Mouse (Mus musculus): ENCODE measurements around the gene Edem2. TPM values are rescaled to one million over a fixed set of nuclear protein-coding genes. Genes with fewer than 3 reads are reported as not detected.

The Edem2 gene
- polyA plus RNA-seq, 1 experiment = 19.0 TPM

GRCm38 (mm10) chr2:155693136-155693535 lies 36.1 kb downstream of the Edem2 start:
- peaks cover 40% of the 10 kb centered on the region for H3K79me2 ChIP-seq (ENCODE audit: control insufficient read depth, insufficient read depth)
- no peaks in the 10 kb centered on the region for H3K36me3 ChIP-seq (ENCODE audit: control insufficient read depth, insufficient read depth)
- TF ChIP-seq CEBPB (IDR thresholded peaks at IDR 0.05; ENCODE audit: low read depth) (no peak), MAX (IDR thresholded peaks at IDR 0.05) (no peak), MYOG (IDR thresholded peaks at IDR 0.05; ENCODE audit: control insufficient read depth, extremely low read depth, insufficient read length) (no peak), MYOD1 (IDR thresholded peaks at IDR 0.05; ENCODE audit: control insufficient read depth, insufficient read length, low read depth) (no peak), CTCF (IDR thresholded peaks at IDR 0.05; ENCODE audit: control insufficient read depth, insufficient read depth, insufficient read length) (no peak), USF1 (IDR thresholded peaks at IDR 0.05; ENCODE audit: low read depth) (no peak), FOSL1 (IDR thresholded peaks at IDR 0.05; ENCODE audit: insufficient read depth, low read length, poor library complexity, severe bottlenecking) (no peak)
- H3K27me3 ChIP-seq (ENCODE audit: control insufficient read depth, insufficient read depth, insufficient read length) = no peaks in the 10 kb centered on the region
- H3ac ChIP-seq (ENCODE audit: control insufficient read depth, insufficient read length, low read depth) = no peak overlapping the region
- H3K4me3 ChIP-seq (ENCODE audit: insufficient read depth, poor library complexity, severe bottlenecking) = no peak overlapping the region
- H3K79me3 ChIP-seq (ENCODE audit: low read depth) = peaks cover 34% of the 10 kb centered on the region

DNA sequence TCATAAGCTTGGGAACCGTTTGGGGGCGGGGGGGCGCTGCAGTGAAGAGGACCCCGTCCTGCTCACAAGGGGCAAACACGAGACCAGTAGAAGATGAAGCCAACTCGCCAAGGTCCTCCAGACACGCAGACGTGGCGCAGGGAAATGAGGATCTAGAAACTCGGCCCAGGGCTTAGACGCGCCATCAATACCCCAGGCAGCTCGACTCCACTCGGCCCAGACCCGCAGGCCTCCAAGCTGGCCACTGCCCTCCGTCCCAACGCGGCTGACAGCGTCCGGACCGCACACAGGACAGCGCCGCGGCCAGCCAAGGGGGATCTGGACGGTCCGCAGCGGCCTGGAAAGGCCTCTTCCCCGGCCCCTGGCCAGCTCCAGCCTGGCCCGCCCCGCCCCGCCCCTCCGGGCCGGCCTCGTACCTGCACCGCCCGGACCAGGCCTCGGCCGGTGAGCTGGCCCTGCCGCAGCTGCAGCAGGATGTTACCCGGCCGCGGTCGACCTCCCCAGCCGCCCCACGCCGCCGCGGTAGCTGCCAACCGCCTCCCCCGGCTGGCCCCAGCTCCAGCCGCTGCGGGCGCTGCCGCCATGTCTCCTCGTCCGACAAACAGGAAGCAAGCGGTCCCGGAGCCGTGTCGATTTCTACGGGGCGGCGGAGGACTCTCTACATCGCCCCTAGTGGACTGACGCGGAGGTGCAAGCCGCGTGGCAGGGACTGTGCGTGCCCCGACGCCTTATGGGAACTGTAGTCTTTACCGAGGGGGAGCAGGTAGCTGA lies 37.4 kb downstream of the Edem2 start, which contains the start of gene Trpc4ap:
TSS of gene Trpc4ap (minus strand) at position 662 of the 771 bp plus-strand sequence.
- no peaks in the 10 kb centered on the region for H3K27me3 ChIP-seq (ENCODE audit: control insufficient read depth, insufficient read depth, insufficient read length)
- H3K79me2 ChIP-seq (ENCODE audit: control insufficient read depth, insufficient read depth) = peaks cover 52% of the 10 kb centered on the region
- H3K4me3 ChIP-seq (ENCODE audit: insufficient read depth, poor library complexity, severe bottlenecking) = peak within 1 kb of the TSS; percentile 93
- no peak for TF ChIP-seq FOSL1 (IDR thresholded peaks at IDR 0.05; ENCODE audit: insufficient read depth, low read length, poor library complexity, severe bottlenecking)
- no peak for TF ChIP-seq CEBPB (IDR thresholded peaks at IDR 0.05; ENCODE audit: low read depth)
- peak; percentile 93 for TF ChIP-seq CTCF (IDR thresholded peaks at IDR 0.05; ENCODE audit: control insufficient read depth, insufficient read depth, insufficient read length)
- no peak for TF ChIP-seq MYOD1 (IDR thresholded peaks at IDR 0.05; ENCODE audit: control insufficient read depth, insufficient read length, low read depth)
- no peak for TF ChIP-seq USF1 (IDR thresholded peaks at IDR 0.05; ENCODE audit: low read depth)
- TF ChIP-seq MAX (IDR thresholded peaks at IDR 0.05) = peak; percentile 90
- no peak for TF ChIP-seq MYOG (IDR thresholded peaks at IDR 0.05; ENCODE audit: control insufficient read depth, extremely low read depth, insufficient read length)
- H3ac ChIP-seq (ENCODE audit: control insufficient read depth, insufficient read length, low read depth) = peak within 1 kb of the TSS; percentile 81
- peaks cover 45% of the 10 kb centered on the region for H3K79me3 ChIP-seq (ENCODE audit: low read depth)
- H3K36me3 ChIP-seq (ENCODE audit: control insufficient read depth, insufficient read depth) = peaks cover 7% of the 10 kb centered on the region

- Histone ChIP-seq H3K79me2 (ENCODE audit: control insufficient read depth, insufficient read depth) (peaks cover 58% of the 10 kb centered on the region), H3ac (ENCODE audit: control insufficient read depth, insufficient read length, low read depth) (peak overlapping the region; percentile 81), H3K4me3 (ENCODE audit: insufficient read depth, poor library complexity, severe bottlenecking) (peak overlapping the region; percentile 93), H3K36me3 (ENCODE audit: control insufficient read depth, insufficient read depth) (peaks cover 12% of the 10 kb centered on the region), H3K79me3 (ENCODE audit: low read depth) (peaks cover 48% of the 10 kb centered on the region), H3K27me3 (ENCODE audit: control insufficient read depth, insufficient read depth, insufficient read length) (no peaks in the 10 kb centered on the region)
- no peak for TF ChIP-seq MYOD1 (IDR thresholded peaks at IDR 0.05; ENCODE audit: control insufficient read depth, insufficient read length, low read depth)
- no peak for TF ChIP-seq CEBPB (IDR thresholded peaks at IDR 0.05; ENCODE audit: low read depth)
- no peak for TF ChIP-seq FOSL1 (IDR thresholded peaks at IDR 0.05; ENCODE audit: insufficient read depth, low read length, poor library complexity, severe bottlenecking)
Measured at GRCm38 (mm10) chr2:155691336-155691722, 37.9 kb downstream of the Edem2 start.

DNA sequence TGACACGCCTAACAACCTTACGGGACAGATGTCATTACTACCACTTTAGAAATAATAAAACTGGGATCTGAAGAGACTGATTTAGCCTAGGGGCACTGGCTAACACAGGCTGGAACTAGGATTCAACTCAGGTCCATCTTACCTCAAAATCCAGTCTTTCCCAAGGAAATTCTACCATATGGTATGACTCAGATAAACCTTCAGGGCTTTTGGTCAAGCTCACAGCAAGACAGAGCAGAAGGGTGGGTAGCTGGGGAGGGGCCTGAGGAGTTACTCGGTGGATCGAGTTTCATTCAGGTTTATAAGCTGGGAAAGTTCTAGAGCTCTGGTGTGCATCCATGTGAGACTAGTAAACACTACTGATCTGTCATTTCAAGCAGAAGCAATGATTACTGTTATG lies 40.1 kb downstream of the Edem2 start:
- peaks cover 78% of the 10 kb centered on the region for H3K79me2 ChIP-seq (ENCODE audit: control insufficient read depth, insufficient read depth)
- peaks cover 67% of the 10 kb centered on the region for H3K79me3 ChIP-seq (ENCODE audit: low read depth)
- peaks cover 19% of the 10 kb centered on the region for H3K36me3 ChIP-seq (ENCODE audit: control insufficient read depth, insufficient read depth)
- H3ac ChIP-seq (ENCODE audit: control insufficient read depth, insufficient read length, low read depth) = no peak overlapping the region
- no peaks in the 10 kb centered on the region for H3K27me3 ChIP-seq (ENCODE audit: control insufficient read depth, insufficient read depth, insufficient read length)
- no peak overlapping the region for H3K4me3 ChIP-seq (ENCODE audit: insufficient read depth, poor library complexity, severe bottlenecking)
- TF ChIP-seq CEBPB (IDR thresholded peaks at IDR 0.05; ENCODE audit: low read depth) = no peak

DNA sequence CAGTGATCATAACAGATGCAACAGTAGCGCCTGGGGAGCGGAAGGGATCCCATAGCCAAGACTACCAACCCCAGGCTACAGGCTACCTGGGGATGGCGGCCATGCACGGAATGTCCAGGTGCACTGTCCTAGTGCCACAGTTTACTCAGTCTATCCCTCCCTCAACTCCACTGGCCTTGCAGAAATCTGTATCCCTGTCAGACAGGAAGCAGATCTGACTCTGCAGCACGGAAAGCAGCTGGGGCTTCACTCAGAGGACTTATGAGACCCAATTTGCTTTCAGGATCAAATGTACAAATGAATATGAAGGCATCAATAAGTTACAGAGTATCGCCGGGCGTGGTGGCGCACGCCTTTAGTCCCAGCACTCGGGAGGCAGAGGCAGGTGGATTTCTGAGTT lies 41.5 kb downstream of the Edem2 start:
- TF ChIP-seq USF1 (IDR thresholded peaks at IDR 0.05; ENCODE audit: low read depth) (no peak), CTCF (IDR thresholded peaks at IDR 0.05; ENCODE audit: control insufficient read depth, insufficient read depth, insufficient read length) (no peak), MAX (IDR thresholded peaks at IDR 0.05) (no peak), MYOG (IDR thresholded peaks at IDR 0.05; ENCODE audit: control insufficient read depth, extremely low read depth, insufficient read length) (no peak), MYOD1 (IDR thresholded peaks at IDR 0.05; ENCODE audit: control insufficient read depth, insufficient read length, low read depth) (no peak), FOSL1 (IDR thresholded peaks at IDR 0.05; ENCODE audit: insufficient read depth, low read length, poor library complexity, severe bottlenecking) (no peak), CEBPB (IDR thresholded peaks at IDR 0.05; ENCODE audit: low read depth) (no peak)
- no peak overlapping the region for H3ac ChIP-seq (ENCODE audit: control insufficient read depth, insufficient read length, low read depth)
- H3K36me3 ChIP-seq (ENCODE audit: control insufficient read depth, insufficient read depth) = peaks cover 21% of the 10 kb centered on the region
- H3K27me3 ChIP-seq (ENCODE audit: control insufficient read depth, insufficient read depth, insufficient read length) = no peaks in the 10 kb centered on the region
- H3K79me3 ChIP-seq (ENCODE audit: low read depth) = peaks cover 81% of the 10 kb centered on the region
- no peak overlapping the region for H3K4me3 ChIP-seq (ENCODE audit: insufficient read depth, poor library complexity, severe bottlenecking)
- H3K79me2 ChIP-seq (ENCODE audit: control insufficient read depth, insufficient read depth) = peaks cover 92% of the 10 kb centered on the region

GRCm38 (mm10) chr2:155686572-155686971 lies 42.7 kb downstream of the Edem2 start:
- no peaks in the 10 kb centered on the region for H3K27me3 ChIP-seq (ENCODE audit: control insufficient read depth, insufficient read depth, insufficient read length)
- H3ac ChIP-seq (ENCODE audit: control insufficient read depth, insufficient read length, low read depth) = no peak overlapping the region
- TF ChIP-seq FOSL1 (IDR thresholded peaks at IDR 0.05; ENCODE audit: insufficient read depth, low read length, poor library complexity, severe bottlenecking) (no peak), USF1 (IDR thresholded peaks at IDR 0.05; ENCODE audit: low read depth) (no peak), CTCF (IDR thresholded peaks at IDR 0.05; ENCODE audit: control insufficient read depth, insufficient read depth, insufficient read length) (no peak), CEBPB (IDR thresholded peaks at IDR 0.05; ENCODE audit: low read depth) (no peak), MAX (IDR thresholded peaks at IDR 0.05) (no peak), MYOD1 (IDR thresholded peaks at IDR 0.05; ENCODE audit: control insufficient read depth, insufficient read length, low read depth) (no peak), MYOG (IDR thresholded peaks at IDR 0.05; ENCODE audit: control insufficient read depth, extremely low read depth, insufficient read length) (no peak)
- H3K4me3 ChIP-seq (ENCODE audit: insufficient read depth, poor library complexity, severe bottlenecking) = no peak overlapping the region
- H3K79me2 ChIP-seq (ENCODE audit: control insufficient read depth, insufficient read depth) = peaks cover 99% of the 10 kb centered on the region
- peaks cover 88% of the 10 kb centered on the region for H3K79me3 ChIP-seq (ENCODE audit: low read depth)
- peaks cover 21% of the 10 kb centered on the region for H3K36me3 ChIP-seq (ENCODE audit: control insufficient read depth, insufficient read depth)

Data from C2C12 (cell line).